Mouse (Mus musculus) adipocyte (in vitro differentiated cells): Measurements from ENCODE around the gene Fgf10.
A peak's percentile ranks its signal among the peaks of the same experiment; 100 is the strongest.

Experiments used
- DNase-seq: peaks from one replicate; pipeline ENCODE4 v3.0.0-alpha.2; 2016; ENCODE audit warnings: low spot score

Fgf10 gene

GRCm38 (mm10) chr13:118669491-118669890 is at the start of gene Fgf10:
Fgf10 (plus strand) TSS chr13:118669791.
- DNase-seq: no peak

GRCm38 (mm10) chr13:118629661-118630428 is 39.7 kb upstream of the Fgf10 start:
- no peak for DNase-seq

GRCm38 (mm10) chr13:118631500-118631899 is 38.1 kb upstream of the Fgf10 start:
- no peak for DNase-seq

- DNase-seq: no peak
Observed at GRCm38 (mm10) chr13:118636047-118636446, 33.5 kb upstream of the Fgf10 start.

GRCm38 (mm10) chr13:118642585-118642984 is 27.0 kb upstream of the Fgf10 start:
- no peak for DNase-seq

GRCm38 (mm10) chr13:118643138-118643537 is 26.5 kb upstream of the Fgf10 start:
- DNase-seq: no peak

GRCm38 (mm10) chr13:118656991-118657390 is 12.6 kb upstream of the Fgf10 start:
- DNase-seq: no peak

- no peak for DNase-seq
Observed at GRCm38 (mm10) chr13:118658031-118658430, 11.6 kb upstream of the Fgf10 start.

- DNase-seq: no peak
Observed at GRCm38 (mm10) chr13:118658608-118659326, 10.8 kb upstream of the Fgf10 start.

GRCm38 (mm10) chr13:118661664-118662063 is 7.9 kb upstream of the Fgf10 start:
- DNase-seq: no peak

GRCm38 (mm10) chr13:118664901-118665300 is 4.7 kb upstream of the Fgf10 start:
- DNase-seq: peak; percentile 14

GRCm38 (mm10) chr13:118679228-118679627 is 9.6 kb downstream of the Fgf10 start:
- DNase-seq: no peak

GRCm38 (mm10) chr13:118693049-118693448 is 23.5 kb downstream of the Fgf10 start:
- DNase-seq: no peak

- DNase-seq: no peak
Observed at GRCm38 (mm10) chr13:118695103-118695502, 25.5 kb downstream of the Fgf10 start.

- DNase-seq: no peak
Observed at GRCm38 (mm10) chr13:118703727-118704126, 34.1 kb downstream of the Fgf10 start.

- DNase-seq: no peak
Observed at GRCm38 (mm10) chr13:118705716-118706115, 36.1 kb downstream of the Fgf10 start.

GRCm38 (mm10) chr13:118709912-118710311 is 40.3 kb downstream of the Fgf10 start:
- DNase-seq: no peak

- DNase-seq: no peak
Observed at GRCm38 (mm10) chr13:118713626-118714150, 44.1 kb downstream of the Fgf10 start.

- peak; percentile 33 for DNase-seq
Observed at GRCm38 (mm10) chr13:118714284-118715065, 44.9 kb downstream of the Fgf10 start.

- DNase-seq: peak; percentile 42
Observed at GRCm38 (mm10) chr13:118715066-118716018, 45.8 kb downstream of the Fgf10 start.

- DNase-seq: peak; percentile 28
Observed at GRCm38 (mm10) chr13:118716265-118716664, 46.7 kb downstream of the Fgf10 start.
